Comparison of ENCODE assay signal across 8 mouse cellular contexts in the genomic region with DNA sequence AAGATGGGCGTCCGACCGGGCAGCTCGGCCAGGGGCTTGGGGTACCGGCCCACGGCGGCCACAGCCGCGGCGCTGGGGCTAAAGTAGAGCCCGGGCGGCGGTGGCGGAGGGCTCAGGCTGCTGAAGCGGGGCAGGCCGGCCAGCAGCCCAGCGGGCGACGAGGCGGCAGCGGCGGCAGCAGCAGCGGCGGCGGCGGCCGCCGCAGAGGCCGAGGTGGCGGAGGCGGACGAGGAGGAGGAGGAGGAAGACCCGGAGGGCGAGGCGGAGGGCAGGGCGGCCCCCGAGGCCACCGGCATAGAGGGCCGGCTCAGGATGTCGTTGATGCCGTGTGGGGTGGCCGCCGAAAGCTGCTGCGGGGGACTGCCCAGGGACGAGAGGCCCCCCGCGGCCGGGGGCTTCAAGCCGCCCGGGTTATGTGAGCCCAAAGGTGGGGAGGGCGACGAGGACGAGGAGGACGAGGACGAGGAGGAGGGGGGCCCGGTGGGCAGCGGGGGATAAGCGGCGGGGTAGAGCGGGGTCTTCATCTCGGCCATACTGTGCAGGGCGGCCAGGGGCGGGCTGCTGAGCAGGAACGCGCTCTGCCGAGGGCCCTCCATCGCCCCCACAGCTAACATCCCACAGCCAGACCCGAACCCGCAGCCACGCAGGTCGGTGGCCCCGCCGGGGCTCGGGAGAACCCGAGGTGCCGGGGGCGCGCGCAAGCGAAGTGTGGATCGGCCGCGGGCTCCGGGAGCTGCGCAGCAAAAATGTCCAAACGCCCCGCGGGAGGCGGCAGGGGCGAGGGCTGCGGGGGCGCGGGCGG. TPM values are rescaled to one million over a fixed set of nuclear protein-coding genes. Genes with fewer than 3 reads are reported as not detected.
DNase-seq lines count a peak whose midpoint lies in the region; ATAC-seq and TF ChIP-seq lines count a peak whose summit lies in the region.

No protein-coding gene starts in this region.

- H3K9ac ChIP-seq in lung, embryonic 16.5 days (ENCODE audit: low read length), result peak overlapping the region; percentile 34; the same call in 1 of the 2 replicates
- no peak overlapping the region for H3K9ac ChIP-seq in forebrain, embryonic 15.5 days (replicated peaks)
- H3K9ac ChIP-seq in limb, embryonic 11.5 days (ENCODE audit: low read length), result peak overlapping the region; percentile 43; the same call in 1 of the 2 replicates
- peak overlapping the region; percentile 41 for H3K9ac ChIP-seq in neural tube, embryonic 15.5 days (replicated peaks)

- H3K4me1 ChIP-seq in lung, embryonic 16.5 days (replicated peaks; ENCODE audit: control insufficient read depth, insufficient read depth, low read length), result peaks cover 20% of the 10 kb centered on the region
- peaks cover 3% of the 10 kb centered on the region; the same call in 1 of the 2 replicates for H3K4me1 ChIP-seq in lung, adult 2 months (ENCODE audit: control insufficient read depth, insufficient read depth, low read length)
- H3K4me1 ChIP-seq in forebrain, embryonic 15.5 days, result peaks cover 31% of the 10 kb centered on the region
- H3K4me1 ChIP-seq in limb, embryonic 11.5 days (ENCODE audit: control insufficient read depth, insufficient read depth, low read length), result peaks cover 16% of the 10 kb centered on the region
- H3K4me1 ChIP-seq in neural tube, embryonic 15.5 days, result peaks cover 26% of the 10 kb centered on the region

- under 1% methylated on average over 74 of the region's 94 CpGs for WGBS in lung, embryonic 16.5 days
- WGBS in lung, adult 2 months, result 2% methylated on average over 81 of the region's 94 CpGs
- under 1% methylated on average over 67 of the region's 94 CpGs for WGBS in forebrain, embryonic 15.5 days
- WGBS in limb, embryonic 11.5 days, result 0% methylated on average over 67 of the region's 94 CpGs
- under 1% methylated on average over 85 of the region's 94 CpGs for WGBS in neural tube, embryonic 15.5 days

- no peaks in the 10 kb centered on the region for H3K36me3 ChIP-seq in lung, embryonic 16.5 days (ENCODE audit: control insufficient read depth, insufficient read depth, low read length)
- H3K36me3 ChIP-seq in forebrain, embryonic 15.5 days, result no peaks in the 10 kb centered on the region
- no peaks in the 10 kb centered on the region for H3K36me3 ChIP-seq in limb, embryonic 11.5 days (ENCODE audit: control insufficient read depth, insufficient read depth, low read length)
- H3K36me3 ChIP-seq in neural tube, embryonic 15.5 days, result no peaks in the 10 kb centered on the region

- TF ChIP-seq POLR2A in lung, adult 2 months (IDR thresholded peaks at IDR 0.05; ENCODE audit: borderline replicate concordance, extremely low read depth, low read depth, low read length), result no peak

- peak overlapping the region; percentile 36 for H3K4me3 ChIP-seq in lung, embryonic 16.5 days (ENCODE audit: low read length)
- H3K4me3 ChIP-seq in lung, adult 2 months (replicated peaks; ENCODE audit: extremely low read depth, low read depth, low read length), result no peak overlapping the region
- peak overlapping the region; percentile 25 for H3K4me3 ChIP-seq in forebrain, embryonic 15.5 days
- H3K4me3 ChIP-seq in limb, embryonic 11.5 days (ENCODE audit: low read depth, low read length), result peak overlapping the region; percentile 31
- H3K4me3 ChIP-seq in neural tube, embryonic 15.5 days (replicated peaks), result peak overlapping the region; percentile 39

- H3K9me3 ChIP-seq in lung, embryonic 16.5 days (ENCODE audit: control insufficient read depth, low read length), result no peaks in the 10 kb centered on the region
- no peaks in the 10 kb centered on the region for H3K9me3 ChIP-seq in forebrain, embryonic 15.5 days
- no peaks in the 10 kb centered on the region for H3K9me3 ChIP-seq in limb, embryonic 11.5 days (ENCODE audit: control insufficient read depth, low read length)
- H3K9me3 ChIP-seq in neural tube, embryonic 15.5 days (replicated peaks), result no peaks in the 10 kb centered on the region

- DNase-seq in lung, adult 2 months, result no peak
- no peak for DNase-seq in limb, embryonic 11.5 days (ENCODE audit: low spot score)
- DNase-seq in lung, postnatal 14 days, result no peak
- DNase-seq in urinary bladder, postnatal 10 days (ENCODE audit: low spot score), result no peak

- H3K4me2 ChIP-seq in lung, embryonic 16.5 days (ENCODE audit: low read depth, low read length), result peak overlapping the region; percentile 51
- peak overlapping the region; percentile 39 for H3K4me2 ChIP-seq in forebrain, embryonic 15.5 days (replicated peaks)
- peak overlapping the region; percentile 60 for H3K4me2 ChIP-seq in limb, embryonic 11.5 days (ENCODE audit: low read depth, severe bottlenecking)
- H3K4me2 ChIP-seq in neural tube, embryonic 15.5 days, result peak overlapping the region; percentile 51

- no peak overlapping the region for H3K27ac ChIP-seq in lung, embryonic 16.5 days (ENCODE audit: low read length)
- no peak overlapping the region for H3K27ac ChIP-seq in forebrain, embryonic 15.5 days (replicated peaks)
- H3K27ac ChIP-seq in limb, embryonic 11.5 days (replicated peaks; ENCODE audit: low read depth, low read length), result no peak overlapping the region
- H3K27ac ChIP-seq in neural tube, embryonic 15.5 days (replicated peaks), result peak overlapping the region; percentile 72

- no peak for ATAC-seq in lung, embryonic 16.5 days (ENCODE audit: low read depth)
- ATAC-seq in forebrain, embryonic 15.5 days (replicated peaks), result no peak; the same call in 1 of the 2 replicates
- ATAC-seq in limb, embryonic 11.5 days (ENCODE audit: insufficient number of reproducible peaks, low FRiP score, low TSS enrichment, low read depth), result no peak
- ATAC-seq in neural tube, embryonic 15.5 days (ENCODE audit: low FRiP score), result no peak
- no peak for ATAC-seq in megakaryocyte progenitor cell, adult 5-6 weeks (replicated peaks; ENCODE audit: poor library complexity)

- no peak for TF ChIP-seq CTCF in lung, adult 2 months (IDR thresholded peaks at IDR 0.05; ENCODE audit: insufficient read depth, low read length)

- H3K27me3 ChIP-seq in lung, embryonic 16.5 days (ENCODE audit: control insufficient read depth, insufficient read depth, low read depth, low read length), result peaks cover 94% of the 10 kb centered on the region
- H3K27me3 ChIP-seq in forebrain, embryonic 15.5 days, result peaks cover 85% of the 10 kb centered on the region
- peaks cover 88% of the 10 kb centered on the region for H3K27me3 ChIP-seq in limb, embryonic 11.5 days (ENCODE audit: control insufficient read depth, insufficient read depth, low read length)
- peaks cover 81% of the 10 kb centered on the region for H3K27me3 ChIP-seq in neural tube, embryonic 15.5 days (replicated peaks)

RNA-seq across cellular contexts. Expression of gene Nkx6-1, which starts 1.0 kb away (rescaled TPM):
- polyA plus RNA-seq in lung, embryonic 16.5 days (2015; fragmentation: Nextera tagmentation; extraction: Ambion mirVana), result 0.15 and 0.24 TPM in 2 replicates
- 0.15 and 0.77 TPM in 2 replicates for polyA plus RNA-seq in lung, adult 2 months (2012; rRNA removed)
- 0.18 and 0.32 TPM in 2 replicates for polyA plus RNA-seq in forebrain, embryonic 15.5 days (2015; fragmentation: Nextera tagmentation; extraction: Ambion mirVana)
- polyA plus RNA-seq in limb, embryonic 11.5 days (2014; fragmentation: Nextera tagmentation; extraction: Ambion mirVana), result 0.11 TPM in 1 of 2 replicates, not detected in the other
- polyA plus RNA-seq in neural tube, embryonic 15.5 days (2015; fragmentation: Nextera tagmentation; extraction: Ambion mirVana), result 5.3 and 6.7 TPM in 2 replicates
- total RNA-seq in megakaryocyte progenitor cell, adult 5-6 weeks (2015), result not detected in 2 replicates
- not detected in 2 replicates for total RNA-seq in megakaryocyte progenitor cell, adult 5-6 weeks (2017)
